Mouse (Mus musculus) gonadal fat pad, adult 2 months (tissue): ENCODE data around the gene Tlr6. TPM values are rescaled to one million over a fixed set of nuclear protein-coding genes. Genes with fewer than 3 reads are reported as not detected.
A peak's percentile ranks its signal among the peaks of the same experiment; 100 is the strongest.

Source experiments
- DNase-seq: peaks from one replicate; pipeline ENCODE4 v3.0.0-alpha.2; 2012; ENCODE audit warnings: low read depth
- polyA plus RNA-seq: library from polyadenylated mRNA; depleted of rRNA; stranded (reverse); fragments of >200 nt; gene quantifications from 2 replicates; pipeline ENCODE4 v1.2.3, GENCODE M21; 2012; rRNA removed

Tlr6 gene
- 0.97 and 1.1 TPM in 2 replicates for polyA plus RNA-seq

DNA sequence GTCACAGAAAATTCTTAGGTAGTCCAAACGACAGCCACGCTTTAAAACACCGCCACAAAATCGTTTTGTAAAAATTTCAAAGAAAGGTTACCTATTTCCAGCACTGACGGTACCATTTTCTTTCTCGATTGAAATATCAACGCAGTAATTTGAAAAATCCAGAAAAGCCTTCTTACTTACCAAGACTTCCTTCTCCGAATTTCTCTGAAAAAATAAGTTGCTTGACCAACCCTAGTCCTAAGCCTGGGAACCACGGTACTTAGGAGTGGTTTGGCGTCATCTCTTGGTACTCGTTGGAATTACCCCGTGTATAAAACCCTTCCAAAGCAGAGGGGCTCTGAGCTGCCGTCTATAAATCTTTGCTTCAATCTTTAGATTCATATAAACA, at the start of gene Tlr6:
TSS of gene Tlr6 (minus strand) at position 255 of the 388 bp plus-strand sequence.
- no peak for DNase-seq

DNA sequence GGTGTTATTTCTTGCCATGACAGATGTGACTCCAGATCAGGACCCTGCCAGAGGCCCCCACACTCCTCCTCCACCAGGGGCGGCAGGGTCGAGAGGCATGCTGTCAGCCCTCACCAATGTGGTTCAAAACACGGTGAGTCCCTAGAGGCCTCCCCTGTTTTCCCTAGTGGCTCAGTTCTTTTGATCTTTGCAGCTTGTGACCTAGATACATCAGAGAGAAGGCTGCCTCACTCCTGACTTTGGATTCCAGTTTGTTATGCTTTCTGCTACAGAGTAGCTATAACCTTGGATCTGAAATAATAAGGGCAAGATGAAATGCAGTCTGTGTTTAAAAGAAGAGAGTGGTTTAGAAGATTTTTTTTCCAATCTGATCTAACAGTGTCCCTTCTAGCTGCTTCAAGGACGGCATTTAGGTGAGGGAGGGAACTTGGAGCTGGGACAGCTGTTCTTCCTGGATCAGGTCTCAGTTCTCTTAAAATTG, 46.2 kb upstream of the Tlr6 start:
- DNase-seq, result no peak

DNA sequence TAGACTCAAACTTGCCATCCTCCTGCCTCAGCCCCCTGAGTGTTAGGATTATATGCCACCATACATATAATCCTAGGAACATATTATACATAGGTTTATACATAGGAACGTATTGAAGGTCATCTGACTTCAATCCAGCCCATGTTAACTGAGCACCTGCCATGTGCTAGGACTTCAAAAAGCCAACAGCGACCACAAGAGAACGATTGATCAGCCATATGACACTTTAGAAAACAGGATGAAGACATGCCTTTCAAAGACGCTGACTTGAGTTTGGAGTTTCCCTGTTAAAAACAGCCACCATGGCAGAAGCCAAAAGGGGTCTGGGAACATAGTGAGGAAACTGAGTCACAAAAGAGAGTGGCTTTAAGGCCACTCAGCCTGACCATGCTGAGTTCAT, 45.4 kb upstream of the Tlr6 start:
- no peak for DNase-seq

DNA sequence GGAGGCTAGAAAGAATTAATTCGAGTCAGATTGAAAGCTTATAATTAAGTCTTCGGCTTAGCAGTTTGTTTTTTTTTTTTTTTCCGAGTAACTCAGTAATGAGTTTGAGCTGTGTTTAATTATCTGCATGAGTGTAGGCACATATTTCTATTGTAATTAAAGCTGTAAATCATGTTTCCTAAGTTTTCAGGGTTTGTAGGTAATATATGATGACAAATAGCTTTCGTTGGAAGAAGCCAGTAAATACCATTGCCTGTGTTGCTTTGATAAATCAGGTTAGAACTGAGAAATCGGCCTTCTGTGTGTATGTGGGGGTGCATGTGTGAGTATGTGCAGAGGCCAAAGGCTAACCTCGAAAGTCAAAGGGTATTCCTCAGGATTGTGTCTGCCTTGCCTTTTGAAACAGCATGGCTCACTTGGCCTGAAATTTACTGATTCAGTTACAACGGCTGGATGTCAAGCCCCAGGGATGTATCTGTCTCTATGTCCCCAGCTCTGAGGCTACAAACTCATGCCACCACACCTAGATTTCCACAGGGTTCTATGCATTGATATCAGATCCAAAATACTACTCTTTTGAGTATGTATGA, 44.1 kb upstream of the Tlr6 start:
- DNase-seq, result no peak

DNA sequence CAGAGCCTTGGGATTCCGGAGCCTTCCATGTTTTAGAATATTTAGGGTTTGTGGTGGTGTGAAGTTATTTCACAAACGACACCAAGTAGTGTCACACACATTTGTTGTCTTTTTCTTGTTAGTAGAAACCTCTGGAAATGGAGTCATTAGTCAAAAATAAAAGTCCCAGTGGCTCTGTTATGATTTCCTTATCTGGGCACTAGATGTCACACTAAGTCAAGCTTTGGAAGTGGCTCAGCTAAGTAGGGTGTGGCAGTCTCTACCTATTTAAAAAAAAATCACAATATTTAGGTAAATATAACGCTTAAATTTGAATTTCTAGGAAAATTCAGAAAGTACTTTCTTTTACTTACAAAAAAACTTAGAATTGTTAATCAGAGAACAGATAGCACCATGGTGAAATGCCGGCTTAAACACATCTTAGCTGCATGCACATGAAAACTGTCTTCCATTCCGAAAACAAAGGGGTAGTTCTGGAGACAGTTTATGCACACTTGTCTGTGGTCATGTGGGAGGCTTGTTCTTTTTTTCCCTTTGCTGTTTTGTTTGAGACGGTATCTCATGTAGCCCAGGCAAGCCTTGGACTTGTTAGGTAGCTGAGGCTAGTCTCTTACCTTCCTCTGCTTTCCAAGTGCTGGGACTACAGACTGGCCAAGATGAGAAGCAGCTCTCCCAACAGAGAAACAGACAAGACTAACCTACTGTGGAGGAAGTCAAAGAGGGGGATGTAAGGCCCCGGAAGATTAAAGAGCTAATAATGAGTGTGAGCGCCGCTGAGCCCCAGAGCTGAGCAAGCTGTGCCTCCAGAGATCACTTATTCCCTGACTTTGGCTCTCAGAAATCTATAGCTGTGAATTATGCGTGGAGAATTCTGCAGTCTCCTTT, 43.3 kb upstream of the Tlr6 start:
- DNase-seq, result no peak

GRCm38 (mm10) chr5:64995408-64995807, 35.5 kb upstream of the Tlr6 start:
- no peak for DNase-seq

DNA sequence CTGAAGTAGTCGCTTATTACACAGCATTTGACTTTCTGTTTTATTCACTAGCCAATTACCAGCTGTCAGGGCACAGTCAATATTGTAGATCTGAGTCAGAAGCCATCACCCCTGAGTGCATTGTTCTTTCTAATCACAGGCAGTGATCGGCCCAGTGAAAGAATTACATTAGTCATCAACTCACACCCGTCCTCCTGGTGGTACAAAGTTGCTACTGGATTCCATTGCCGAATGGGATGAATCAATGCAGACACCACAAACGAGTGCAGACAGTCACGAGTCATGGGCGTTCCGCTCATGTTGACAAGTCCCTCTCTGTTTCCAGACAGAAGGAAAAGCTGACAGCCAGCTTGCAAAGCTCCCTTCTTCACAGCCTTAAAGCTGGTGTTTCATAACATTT, 32.6 kb upstream of the Tlr6 start:
- DNase-seq, result no peak

- no peak for DNase-seq
These were observed 30.0 kb upstream of the Tlr6 start for GRCm38 (mm10) chr5:64989940-64990339.

GRCm38 (mm10) chr5:64985971-64986370, 26.1 kb upstream of the Tlr6 start:
- DNase-seq, result no peak

DNA sequence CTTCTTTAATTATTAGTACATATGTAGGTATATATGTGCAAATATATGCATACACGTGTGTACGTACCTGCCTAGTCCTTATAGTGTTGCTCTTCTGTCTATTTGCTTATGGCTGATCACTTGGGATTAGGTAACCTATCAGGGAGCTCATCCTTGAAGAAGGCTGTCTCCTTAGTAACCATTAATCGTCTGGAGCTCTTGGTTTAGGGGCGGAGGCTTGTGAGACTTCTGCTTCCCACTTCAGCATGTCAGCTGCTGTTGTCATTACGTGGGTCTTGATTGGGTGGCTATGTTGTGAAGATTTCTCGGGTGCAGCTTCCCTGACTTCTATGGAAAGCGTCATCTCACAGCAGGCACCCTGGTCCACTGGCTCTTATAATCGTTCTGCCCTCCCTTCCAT, 17.2 kb upstream of the Tlr6 start:
- DNase-seq, result no peak

DNA sequence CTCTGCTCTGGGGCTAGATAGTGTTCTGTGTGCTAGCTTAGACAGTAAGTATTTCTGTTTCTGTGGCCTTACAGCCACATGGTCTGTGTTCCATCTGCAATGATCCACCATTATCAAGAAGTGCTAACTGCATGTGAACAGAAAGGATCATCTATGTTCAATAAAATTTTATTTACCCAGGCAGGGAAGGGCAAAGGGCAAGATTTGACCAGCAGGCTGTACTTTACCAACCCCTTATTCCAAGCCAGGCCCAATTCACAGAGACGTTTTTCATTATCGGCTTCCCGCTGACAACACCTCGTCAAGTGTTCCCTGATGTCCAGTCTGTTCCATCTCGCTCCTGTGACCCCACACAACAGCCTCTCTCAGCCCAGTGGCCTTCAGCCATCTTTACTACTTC, 15.2 kb upstream of the Tlr6 start:
- DNase-seq, result no peak

DNA sequence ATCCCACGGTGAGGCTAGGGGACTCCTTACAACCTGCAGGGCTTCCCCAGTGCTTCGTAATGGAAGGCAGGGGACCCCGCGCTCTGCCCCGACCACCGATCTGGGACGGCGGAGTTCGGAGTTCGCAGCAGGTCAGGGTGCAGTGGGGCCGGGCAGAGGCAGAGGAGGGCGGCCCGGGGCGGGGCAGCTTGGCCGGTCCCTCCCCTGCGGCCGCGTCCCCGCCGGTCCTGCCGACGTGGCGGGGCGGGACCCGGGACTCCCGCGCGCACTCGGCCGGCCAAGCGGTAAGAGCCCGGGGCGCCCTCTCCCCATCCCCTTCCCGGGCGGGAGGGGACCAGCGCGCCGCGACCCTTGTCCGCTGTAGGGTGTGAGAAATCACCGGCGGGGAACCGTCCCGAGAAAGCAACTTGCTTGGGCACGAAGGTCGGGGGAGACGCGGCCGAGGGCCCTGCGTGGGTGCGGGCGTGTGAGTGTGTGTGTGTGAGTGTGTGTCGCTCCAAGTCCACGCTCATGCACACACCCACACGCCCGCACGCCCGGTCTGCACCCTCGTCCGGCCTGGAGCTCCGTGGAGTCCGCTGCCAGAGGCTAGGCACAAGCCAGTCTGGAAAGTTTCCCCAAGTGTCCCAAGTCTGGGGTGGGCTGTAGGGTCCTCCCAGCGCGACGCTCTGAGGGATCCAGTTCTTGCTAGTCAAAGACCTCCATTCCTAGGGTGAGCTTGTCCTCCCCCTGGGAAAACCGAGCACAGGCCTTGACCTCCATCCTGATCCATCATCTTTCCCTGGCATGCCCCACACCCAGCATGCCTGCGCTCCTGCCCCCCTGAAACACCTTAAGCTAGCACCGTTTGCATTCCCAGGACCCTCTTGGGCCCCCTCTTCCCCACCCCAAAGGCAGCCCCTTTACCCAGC, 10.2 kb upstream of the Tlr6 start, which contains the start of gene Fam114a1:
TSS of gene Fam114a1 (plus strand) at position 211 of the 911 bp plus-strand sequence.
- no peak for DNase-seq

DNA sequence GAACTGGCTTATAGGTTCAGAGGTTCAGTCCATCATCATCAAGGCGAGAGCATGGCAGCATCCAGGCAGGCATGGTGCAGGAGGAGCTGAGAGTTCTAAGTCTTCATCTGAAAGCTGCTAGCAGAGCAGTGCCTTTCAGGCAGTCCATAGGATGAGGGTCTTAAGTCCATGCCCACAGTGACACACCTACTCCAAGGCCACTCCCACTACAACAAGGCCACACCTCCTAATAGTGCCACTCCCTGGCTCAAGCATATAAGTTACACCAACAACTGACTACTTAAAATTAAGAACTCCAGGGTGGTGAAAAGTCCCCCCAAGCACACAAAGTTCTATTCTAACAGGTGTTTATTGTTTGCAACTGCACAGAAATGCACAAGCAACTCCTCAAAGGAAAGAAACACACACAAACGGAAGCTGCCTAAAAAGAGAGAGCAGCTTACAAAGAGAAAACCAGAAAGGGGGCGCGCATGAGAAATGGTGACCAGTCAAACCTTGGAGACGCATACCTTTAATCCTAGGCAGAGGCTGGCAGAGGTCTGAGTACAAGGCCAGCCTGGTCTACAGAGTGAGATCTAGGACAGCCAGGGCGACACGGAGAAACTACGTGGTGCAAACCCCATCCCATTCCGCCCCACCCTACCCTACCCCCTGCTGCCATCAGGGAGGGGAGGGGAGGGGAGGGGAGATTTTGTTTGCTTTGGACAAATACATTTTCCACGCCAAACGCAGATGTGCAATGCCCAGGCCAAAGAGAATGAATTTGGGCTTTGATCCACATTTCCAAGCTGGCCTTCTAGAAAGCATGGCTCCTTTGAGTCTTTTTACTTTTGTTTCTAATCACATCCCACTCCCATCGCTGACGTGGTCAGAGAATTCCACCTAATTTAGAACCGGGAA, 9.3 kb upstream of the Tlr6 start:
- no peak for DNase-seq

DNA sequence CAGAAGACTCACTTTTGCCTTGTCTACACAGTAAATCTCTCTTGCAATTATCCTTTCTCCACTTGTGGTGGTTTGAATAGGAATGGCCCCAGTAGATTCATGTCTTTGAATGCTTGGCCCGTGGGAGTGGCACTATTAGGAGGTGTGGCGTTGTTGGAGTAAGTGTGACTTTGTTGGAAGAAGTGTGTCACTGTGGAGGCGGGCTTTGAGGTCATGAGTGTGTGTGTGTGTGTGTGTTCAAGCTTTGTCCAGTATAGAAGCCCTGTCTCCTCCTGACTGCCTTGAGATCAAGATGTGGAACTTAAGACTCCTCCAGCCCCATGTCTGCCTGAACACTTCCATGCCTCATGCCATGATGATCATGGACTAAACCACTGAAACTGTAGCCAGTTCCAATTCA, 3.8 kb upstream of the Tlr6 start:
- DNase-seq, result no peak

- no peak for DNase-seq
These were observed 3.4 kb upstream of the Tlr6 start for GRCm38 (mm10) chr5:64963271-64963670.

DNA sequence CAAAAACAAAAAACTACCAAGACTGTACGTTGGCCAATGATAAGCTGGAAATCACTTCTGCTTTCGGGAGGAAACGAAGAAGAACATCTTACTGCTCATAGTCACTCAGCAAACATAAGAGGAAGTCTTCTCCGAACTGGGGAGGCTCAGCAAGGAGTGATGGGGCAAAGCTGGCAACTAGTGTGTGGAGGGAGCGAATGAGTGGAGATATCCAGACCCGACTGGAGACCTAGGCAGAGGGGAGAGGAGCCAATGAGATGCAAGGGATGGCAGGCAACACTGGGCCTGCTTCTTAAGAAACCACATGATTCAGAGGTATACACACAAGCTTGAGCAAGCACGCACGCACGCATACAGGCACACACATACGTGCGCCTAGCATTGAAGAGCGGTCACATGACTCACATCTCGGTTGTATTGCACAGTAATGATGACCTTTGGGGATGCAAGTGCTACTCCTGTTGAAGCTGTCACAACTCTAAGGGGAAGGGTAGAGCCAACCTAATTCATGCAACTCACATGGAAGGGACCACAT, 1.0 kb upstream of the Tlr6 start:
- no peak for DNase-seq

GRCm38 (mm10) chr5:64958991-64959842, 680 bp downstream of the Tlr6 start:
- DNase-seq, result no peak

- DNase-seq, result peak; percentile 61
These were observed 5.0 kb downstream of the Tlr6 start for GRCm38 (mm10) chr5:64954931-64955330.

GRCm38 (mm10) chr5:64951486-64951885, 8.4 kb downstream of the Tlr6 start:
- DNase-seq, result no peak

DNA sequence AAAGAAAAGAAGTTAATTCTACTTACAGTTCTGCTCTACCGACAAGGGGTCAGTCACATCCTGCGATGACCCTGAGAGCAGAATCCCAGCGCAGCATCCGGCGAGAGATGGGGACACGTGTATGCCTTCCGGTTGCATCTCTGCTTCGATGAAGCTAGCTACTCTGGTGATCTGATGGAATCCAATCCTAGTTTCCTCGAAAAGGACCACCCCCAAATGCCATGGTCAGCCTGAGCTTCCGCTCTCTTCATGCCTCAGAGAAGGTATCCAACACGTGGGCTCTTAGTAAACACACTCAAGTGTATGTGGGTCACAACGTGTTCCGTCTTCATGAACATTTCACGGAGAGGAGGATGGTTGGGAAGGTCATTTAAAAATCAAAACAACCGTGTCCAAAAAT, 27.1 kb downstream of the Tlr6 start:
- no peak for DNase-seq
